Mouse (Mus musculus) liver, embryonic 11.5 days (tissue): ENCODE measurements around the gene Rab14. TPM values are rescaled to one million over a fixed set of nuclear protein-coding genes. Genes with fewer than 3 reads are reported as not detected.

Source experiments
- ATAC-seq: fragments of 200-750 bp; cut with Nextera tagmentation; replicated peaks from 2 replicates; pipeline ENCODE4 v1.8.0; 2017; ENCODE audit warnings: moderate number of reproducible peaks, mild to moderate bottlenecking, moderate TSS enrichment, moderate library complexity; ENCODE audit not compliant: low FRiP score
- DNase-seq: peaks from one replicate; pipeline ENCODE4 v3.0.0-alpha.2; 2017; ENCODE audit warnings: low spot score
- H3K27ac ChIP-seq: fragments of 300-500 bp; sonication (generic); 2 replicates; pipeline ENCODE4 v1.5.1; 2014; ENCODE audit warnings: mild to moderate bottlenecking, low read depth, low read length, control low read depth
- H3K27me3 ChIP-seq: fragments of 300-500 bp; sonication (generic); replicated peaks from 2 replicates; pipeline ENCODE4 v1.6.1; 2014; ENCODE audit warnings: low read length, mixed read lengths; ENCODE audit not compliant: control insufficient read depth, insufficient read depth
- H3K36me3 ChIP-seq: fragments of 300-500 bp; sonication (generic); 2 replicates; pipeline ENCODE4 v1.6.1; 2014; ENCODE audit warnings: mild to moderate bottlenecking, low read length, moderate library complexity, mixed read lengths; ENCODE audit not compliant: control insufficient read depth, insufficient read depth
- H3K4me1 ChIP-seq: fragments of 300-500 bp; sonication (generic); replicated peaks from 2 replicates; pipeline ENCODE4 v1.6.1; 2014; ENCODE audit warnings: low read length, mixed read lengths; ENCODE audit not compliant: control insufficient read depth, insufficient read depth
- H3K4me2 ChIP-seq: fragments of 300-500 bp; sonication (generic); 2 replicates; pipeline ENCODE4 v1.6.1; 2014; ENCODE audit warnings: mild to moderate bottlenecking, control low read depth, moderate library complexity
- H3K4me3 ChIP-seq: fragments of 300-500 bp; sonication (generic); 2 replicates; pipeline ENCODE4 v1.5.1; 2014; ENCODE audit warnings: low read depth, low read length, control low read depth
- H3K9ac ChIP-seq: fragments of 300-500 bp; sonication (generic); 2 replicates; pipeline ENCODE4 v1.6.1; 2014; ENCODE audit warnings: low read depth, low read length, control low read depth
- H3K9me3 ChIP-seq: fragments of 300-500 bp; sonication (generic); 2 replicates; pipeline ENCODE4 v1.6.1; 2016; ENCODE audit warnings: low read length, inconsistent platforms, mixed read lengths; ENCODE audit not compliant: control insufficient read depth
- WGBS: fragments of 180-500 bp; shearing (Covaris S2); extraction: QIAGEN DNeasy Blood & Tissue Kit; methylation state at CpG from one replicate; pipeline ENCODE4 v1.1.7; 2014; 5-methylcytosine and 5-hydroxymethylcytosine counted together
- polyA plus RNA-seq: library from polyadenylated mRNA; unstranded; fragments of >200 nt; fragmentation: Nextera tagmentation; extraction: Ambion mirVana; gene quantifications from 2 replicates; pipeline ENCODE4 v1.2.1, GENCODE M21; 2014

The Rab14 gene
- polyA plus RNA-seq, 1 experiment from 2014 or later: 192 TPM

- Histone ChIP-seq H3K36me3 (peaks cover 8% of the 10 kb centered on the region; the same call in 1 of the 2 replicates), H3K4me3 (no peak overlapping the region), H3K9ac (no peak overlapping the region), H3K4me2 (no peak overlapping the region), H3K27ac (no peak overlapping the region), H3K27me3 (no peaks in the 10 kb centered on the region), H3K9me3 (no peaks in the 10 kb centered on the region), H3K4me1 (no peaks in the 10 kb centered on the region)
- ATAC-seq (no peak), DNase-seq (no peak)
- WGBS: 81% methylated on average over 5 of the region's 5 CpGs
Measured at GRCm38 (mm10) chr2:35188929-35189328, 12.0 kb downstream of the Rab14 start.

- Histone ChIP-seq H3K27me3 (no peaks in the 10 kb centered on the region), H3K4me3 (no peak overlapping the region), H3K9ac (no peak overlapping the region), H3K36me3 (peaks cover 16% of the 10 kb centered on the region), H3K4me1 (no peaks in the 10 kb centered on the region), H3K9me3 (no peaks in the 10 kb centered on the region), H3K4me2 (no peak overlapping the region), H3K27ac (no peak overlapping the region)
- ATAC-seq (no peak), DNase-seq (no peak)
- 83% methylated on average over 6 of the region's 6 CpGs for WGBS
Measured at GRCm38 (mm10) chr2:35183115-35183673, 17.7 kb downstream of the Rab14 start.

DNA sequence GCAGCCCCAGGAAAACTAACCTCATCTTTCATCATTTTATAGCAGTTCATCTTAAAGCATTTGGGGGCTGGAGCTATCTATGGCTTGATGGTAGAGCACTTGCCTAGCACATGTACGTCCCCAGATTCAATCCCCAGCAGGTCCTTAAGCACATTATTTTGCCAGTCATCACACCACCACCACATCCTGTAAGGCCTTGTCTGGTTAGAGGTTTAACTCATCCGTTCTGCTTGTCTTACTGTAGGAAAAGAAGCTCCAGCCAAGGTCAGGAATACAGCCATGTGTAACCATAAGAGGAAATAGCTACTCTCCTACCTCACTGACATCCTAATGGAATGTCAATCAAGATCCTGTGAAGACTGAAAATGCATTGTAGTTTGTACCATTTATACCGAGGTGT lies 22.8 kb downstream of the Rab14 start:
- no peaks in the 10 kb centered on the region for H3K27me3 ChIP-seq
- H3K36me3 ChIP-seq: peaks cover 25% of the 10 kb centered on the region
- 74% methylated on average over 3 of the region's 3 CpGs for WGBS
- no peak for DNase-seq
- no peak overlapping the region for H3K9ac ChIP-seq
- no peaks in the 10 kb centered on the region for H3K9me3 ChIP-seq
- no peak overlapping the region for H3K4me2 ChIP-seq
- H3K4me1 ChIP-seq: 0 out of 2 replicates have a peak, but pooled peaks cover 4% of the 10 kb centered on the region
- no peak overlapping the region for H3K27ac ChIP-seq
- H3K4me3 ChIP-seq: no peak overlapping the region
- ATAC-seq: no peak

DNA sequence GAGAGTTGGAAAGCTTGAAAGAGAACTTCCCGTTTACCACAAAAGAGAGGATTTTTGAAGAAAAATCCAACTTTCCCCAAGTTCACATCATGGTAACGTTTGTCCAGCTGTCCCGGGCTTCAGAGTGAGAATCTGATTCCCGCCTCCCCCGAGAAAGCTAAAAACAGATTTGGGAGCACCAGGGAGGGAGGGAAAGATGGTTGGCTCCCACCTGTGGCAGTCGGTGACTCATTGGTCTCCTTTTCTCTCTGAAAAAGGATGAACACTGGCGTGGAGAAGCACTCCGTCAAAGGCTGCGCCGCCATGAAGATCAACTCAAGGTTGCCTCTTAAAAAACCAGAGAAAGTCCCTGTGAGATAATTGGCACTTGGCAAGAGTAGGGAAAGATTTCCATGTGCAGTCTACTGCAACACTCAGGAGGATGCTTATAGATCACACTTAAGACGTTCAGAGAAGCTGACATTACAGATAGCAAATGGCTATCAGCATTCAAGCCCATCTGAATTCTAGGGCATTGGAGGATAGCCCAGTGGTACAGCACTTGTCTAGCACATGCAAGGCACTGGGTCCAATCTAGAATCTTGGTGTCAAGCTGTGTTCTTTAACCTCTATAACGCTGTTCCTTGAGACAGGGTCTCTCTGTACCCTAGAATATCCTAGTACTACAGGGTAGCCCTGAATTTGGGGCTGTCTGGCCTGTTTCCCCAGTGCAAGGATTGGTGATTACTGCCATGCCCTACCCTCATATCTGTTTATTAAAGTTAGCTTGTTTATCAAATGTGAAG lies 25.4 kb downstream of the Rab14 start:
- ATAC-seq: no peak
- no peaks in the 10 kb centered on the region for H3K9me3 ChIP-seq
- WGBS: 86% methylated on average over 12 of the region's 12 CpGs
- 0 out of 2 replicates have a peak, but pooled peaks cover 4% of the 10 kb centered on the region for H3K4me1 ChIP-seq
- no peak overlapping the region for H3K9ac ChIP-seq
- H3K36me3 ChIP-seq: peaks cover 32% of the 10 kb centered on the region
- no peaks in the 10 kb centered on the region for H3K27me3 ChIP-seq
- no peak overlapping the region for H3K4me3 ChIP-seq
- no peak for DNase-seq
- H3K4me2 ChIP-seq: no peak overlapping the region
- H3K27ac ChIP-seq: no peak overlapping the region

GRCm38 (mm10) chr2:35174100-35174499 lies 26.8 kb downstream of the Rab14 start:
- Histone ChIP-seq H3K4me3 (no peak overlapping the region), H3K27me3 (no peaks in the 10 kb centered on the region), H3K36me3 (peaks cover 40% of the 10 kb centered on the region), H3K27ac (no peak overlapping the region), H3K4me2 (no peak overlapping the region), H3K4me1 (0 out of 2 replicates have a peak, but pooled peaks cover 4% of the 10 kb centered on the region), H3K9me3 (no peaks in the 10 kb centered on the region), H3K9ac (no peak overlapping the region)
- DNase-seq (no peak), ATAC-seq (no peak)
- WGBS: 42% methylated on average over 5 of the region's 5 CpGs

- Histone ChIP-seq H3K27ac (no peak overlapping the region), H3K4me3 (no peak overlapping the region), H3K9me3 (no peaks in the 10 kb centered on the region), H3K27me3 (no peaks in the 10 kb centered on the region), H3K4me2 (no peak overlapping the region), H3K9ac (no peak overlapping the region), H3K4me1 (0 out of 2 replicates have a peak, but pooled peaks cover 4% of the 10 kb centered on the region), H3K36me3 (peaks cover 40% of the 10 kb centered on the region)
- ATAC-seq (no peak), DNase-seq (no peak)
- 86% methylated on average over 5 of the region's 5 CpGs for WGBS
Measured at GRCm38 (mm10) chr2:35173666-35174065, 27.3 kb downstream of the Rab14 start.

GRCm38 (mm10) chr2:35172246-35172645 lies 28.7 kb downstream of the Rab14 start:
- Histone ChIP-seq H3K4me1 (0 out of 2 replicates have a peak, but pooled peaks cover 4% of the 10 kb centered on the region), H3K4me3 (no peak overlapping the region), H3K36me3 (peaks cover 41% of the 10 kb centered on the region), H3K27ac (no peak overlapping the region), H3K4me2 (no peak overlapping the region), H3K9me3 (no peaks in the 10 kb centered on the region), H3K9ac (no peak overlapping the region), H3K27me3 (no peaks in the 10 kb centered on the region)
- no peak for DNase-seq
- WGBS: 87% methylated on average over 4 of the region's 4 CpGs
- ATAC-seq: no peak

- no peak overlapping the region for H3K27ac ChIP-seq
Measured at GRCm38 (mm10) chr2:35171341-35171861, 29.5 kb downstream of the Rab14 start.

More at GRCm38 (mm10) chr2:35171341-35171861, 29.5 kb downstream of the Rab14 start:
- ATAC-seq: no peak
- Histone ChIP-seq H3K36me3 (peaks cover 41% of the 10 kb centered on the region), H3K4me1 (0 out of 2 replicates have a peak, but pooled peaks cover 4% of the 10 kb centered on the region), H3K9me3 (no peaks in the 10 kb centered on the region), H3K27me3 (no peaks in the 10 kb centered on the region), H3K9ac (no peak overlapping the region), H3K4me3 (no peak overlapping the region), H3K4me2 (no peak overlapping the region)
- WGBS: 88% methylated on average over 10 of the region's 10 CpGs
- DNase-seq: no peak
